Mouse (Mus musculus): ENCODE results near the gene Fam89b. TPM values are rescaled to one million over a fixed set of nuclear protein-coding genes. Genes with fewer than 3 reads are reported as not detected.

Fam89b gene
- polyA plus RNA-seq, 1 experiment from 2014 or later = 92.9 TPM

DNA sequence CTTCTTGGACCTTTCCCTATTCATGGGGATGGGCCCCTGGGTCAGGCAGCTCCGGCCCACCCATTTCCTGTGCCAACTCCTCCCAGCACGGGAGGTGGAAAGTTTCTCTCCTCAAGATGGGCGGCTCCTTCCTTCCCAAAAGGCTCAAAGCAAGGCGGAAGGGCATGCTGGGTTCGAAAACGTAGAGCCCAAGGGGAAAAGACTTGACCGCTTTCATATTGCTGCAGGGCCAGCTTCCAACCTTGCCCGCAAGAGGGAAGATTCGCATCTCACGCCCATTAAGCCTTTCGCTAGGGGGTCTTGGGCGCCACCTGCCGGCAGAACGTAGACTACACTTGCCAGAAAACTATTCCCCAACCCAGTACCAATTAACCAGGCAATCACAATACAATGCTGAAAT is 1.8 kb downstream of the Fam89b start:
- H3K27me3 ChIP-seq (ENCODE audit: control insufficient read depth, insufficient read depth, low read depth, low read length) = no peaks in the 10 kb centered on the region
- peak overlapping the region; percentile 87 for H3K4me3 ChIP-seq (ENCODE audit: low read length)
- H3K4me1 ChIP-seq (replicated peaks; ENCODE audit: control insufficient read depth, insufficient read depth, low read length) = peaks cover 55% of the 10 kb centered on the region
- H3K9ac ChIP-seq (ENCODE audit: low read length) = peak overlapping the region; percentile 96
- H3K4me2 ChIP-seq (ENCODE audit: low read depth, low read length) = peak overlapping the region; percentile 94
- no peaks in the 10 kb centered on the region for H3K9me3 ChIP-seq (ENCODE audit: control insufficient read depth, low read length)
- 2% methylated on average over 14 of the region's 14 CpGs for WGBS
- peak overlapping the region; percentile 66 for H3K27ac ChIP-seq (ENCODE audit: low read length)
- no peak; the same call in 1 of the 2 replicates for ATAC-seq (ENCODE audit: low read depth)
- 0 out of 2 replicates have a peak, but pooled peaks cover 2% of the 10 kb centered on the region for H3K36me3 ChIP-seq (ENCODE audit: control insufficient read depth, insufficient read depth, low read length)

DNA sequence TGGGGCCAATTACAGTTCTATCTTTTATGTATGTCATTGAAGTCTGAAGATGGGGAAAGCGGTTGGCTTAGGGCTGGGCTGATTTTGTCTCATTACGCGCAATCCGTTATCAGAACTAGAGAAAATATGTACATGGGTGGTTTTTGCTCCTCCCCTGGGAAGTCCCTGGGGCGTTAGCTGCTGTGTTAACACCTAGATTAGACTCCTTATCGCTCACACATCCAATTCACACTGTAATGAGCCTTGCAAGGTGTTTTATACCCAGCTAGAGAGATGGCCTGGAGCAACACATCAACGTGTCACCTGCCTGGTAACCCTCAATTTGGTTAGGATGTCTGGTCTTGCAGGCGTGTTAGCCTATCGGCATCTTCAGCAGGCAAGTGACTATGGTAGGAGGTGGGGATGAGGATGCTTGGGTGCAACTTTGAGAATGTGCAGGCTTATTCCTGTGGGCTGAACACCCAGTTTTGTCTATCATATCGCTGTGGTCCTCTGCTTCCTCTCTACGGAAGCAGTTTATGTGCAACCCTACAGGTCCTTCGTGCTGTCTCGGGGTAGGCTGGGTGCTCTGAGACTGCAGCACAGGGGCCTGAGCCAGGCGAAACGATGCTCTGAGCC is 2.4 kb downstream of the Fam89b start:
- no peak for ATAC-seq (ENCODE audit: low read depth)
- peaks cover 55% of the 10 kb centered on the region for H3K4me1 ChIP-seq (replicated peaks; ENCODE audit: control insufficient read depth, insufficient read depth, low read length)
- H3K4me3 ChIP-seq (ENCODE audit: low read length) = peak overlapping the region; percentile 87
- peak overlapping the region; percentile 57 for H3K9ac ChIP-seq (ENCODE audit: low read length)
- 0 out of 2 replicates have a peak, but pooled peaks cover 2% of the 10 kb centered on the region for H3K36me3 ChIP-seq (ENCODE audit: control insufficient read depth, insufficient read depth, low read length)
- no peaks in the 10 kb centered on the region for H3K9me3 ChIP-seq (ENCODE audit: control insufficient read depth, low read length)
- H3K4me2 ChIP-seq (ENCODE audit: low read depth, low read length) = peak overlapping the region; percentile 94
- 63% methylated on average over 15 of the region's 15 CpGs for WGBS
- H3K27me3 ChIP-seq (ENCODE audit: control insufficient read depth, insufficient read depth, low read depth, low read length) = no peaks in the 10 kb centered on the region
- H3K27ac ChIP-seq (ENCODE audit: low read length) = peak overlapping the region; percentile 66

DNA sequence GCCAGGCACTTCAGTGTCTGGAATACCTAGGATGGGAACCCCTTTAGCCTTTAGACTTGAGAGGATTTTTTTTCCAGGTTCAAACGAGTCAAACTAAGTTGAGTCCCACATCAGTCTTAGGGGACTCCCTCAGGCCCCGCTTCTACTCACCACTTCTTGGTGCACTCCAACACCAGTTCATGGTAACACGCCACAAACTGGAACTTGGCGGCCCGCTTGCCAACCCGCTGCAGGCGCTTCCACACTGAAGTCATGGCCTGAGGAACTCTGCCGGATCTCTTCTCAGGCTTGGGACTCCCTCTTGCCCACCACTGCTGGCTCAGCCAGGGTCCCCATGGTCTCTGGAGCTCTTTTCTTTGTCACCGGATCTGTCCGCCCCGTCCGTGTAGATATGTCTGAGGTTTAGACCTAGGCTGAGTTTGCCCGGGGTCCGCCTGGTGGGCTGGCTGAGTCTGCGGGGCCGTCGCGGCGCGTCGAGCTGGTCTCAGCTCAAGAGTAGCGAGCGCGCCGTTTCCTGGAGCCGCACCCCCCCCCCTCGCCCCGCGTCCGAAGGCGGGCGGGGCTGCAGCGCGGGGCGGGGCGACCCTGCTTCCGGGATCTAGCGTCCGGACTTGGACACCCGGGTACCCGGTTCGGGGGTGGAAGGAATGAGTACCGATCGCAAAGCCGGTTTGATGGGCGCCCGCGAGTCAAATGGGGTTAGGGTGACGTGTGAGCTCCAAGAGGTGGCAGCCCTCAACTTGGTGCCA is 3.5 kb downstream of the Fam89b start, which contains the start of gene Ehbp1l1:
Ehbp1l1 (minus strand) TSS at position 551 of the 749 bp plus-strand sequence.
- 7% methylated on average over 48 of the region's 49 CpGs for WGBS
- Histone ChIP-seq H3K4me2 (ENCODE audit: low read depth, low read length) (peak within 1 kb of the TSS; percentile 94), H3K9me3 (ENCODE audit: control insufficient read depth, low read length) (no peaks in the 10 kb centered on the region), H3K9ac (ENCODE audit: low read length) (peak within 1 kb of the TSS; percentile 79), H3K4me3 (ENCODE audit: low read length) (peak within 1 kb of the TSS; percentile 87), H3K4me1 (replicated peaks; ENCODE audit: control insufficient read depth, insufficient read depth, low read length) (peaks cover 53% of the 10 kb centered on the region), H3K27me3 (ENCODE audit: control insufficient read depth, insufficient read depth, low read depth, low read length) (no peaks in the 10 kb centered on the region), H3K27ac (ENCODE audit: low read length) (peak within 1 kb of the TSS; percentile 81), H3K36me3 (ENCODE audit: control insufficient read depth, insufficient read depth, low read length) (peaks cover 10% of the 10 kb centered on the region)
- ATAC-seq (ENCODE audit: low read depth) = peak; percentile 64; the same call in 1 of the 2 replicates

DNA sequence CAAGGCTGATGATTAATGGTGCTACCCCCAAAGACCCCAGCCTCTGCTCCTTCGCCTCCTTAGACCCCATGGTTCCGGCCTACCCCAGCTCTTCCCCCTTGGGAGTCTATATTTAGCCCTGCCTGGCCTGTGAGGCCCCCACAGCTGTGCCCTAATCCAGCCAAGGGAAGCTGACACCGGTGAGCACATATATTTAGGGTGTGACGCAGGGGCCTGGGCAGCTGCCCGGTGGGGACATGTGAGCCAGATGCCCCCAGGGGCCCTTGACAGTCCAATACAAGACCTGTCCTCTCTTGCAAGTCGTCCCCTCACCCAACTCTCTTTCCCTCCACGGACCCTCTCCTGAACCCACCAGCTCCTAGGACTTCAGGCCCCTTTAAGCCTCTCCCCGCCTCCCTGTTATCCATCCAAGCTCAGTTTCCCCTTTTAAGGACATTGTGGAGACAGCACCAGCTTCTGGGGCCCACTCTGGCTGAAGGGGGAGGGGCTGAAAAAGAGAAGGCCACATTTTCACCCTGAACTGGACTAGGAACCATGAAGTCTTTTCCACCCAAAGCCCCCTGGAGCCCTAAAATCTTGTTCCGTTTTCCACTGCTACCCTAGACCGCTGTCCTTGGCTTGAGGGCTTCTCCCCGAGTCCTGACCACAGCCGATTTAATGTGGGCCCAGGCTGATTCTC is 4.3 kb downstream of the Fam89b start:
- H3K27me3 ChIP-seq (ENCODE audit: control insufficient read depth, insufficient read depth, low read depth, low read length) = no peaks in the 10 kb centered on the region
- peaks cover 15% of the 10 kb centered on the region for H3K36me3 ChIP-seq (ENCODE audit: control insufficient read depth, insufficient read depth, low read length)
- 61% methylated on average over 12 of the region's 12 CpGs for WGBS
- peak; percentile 10 for ATAC-seq (ENCODE audit: low read depth)
- peaks cover 45% of the 10 kb centered on the region for H3K4me1 ChIP-seq (replicated peaks; ENCODE audit: control insufficient read depth, insufficient read depth, low read length)
- peak overlapping the region; percentile 63 for H3K4me2 ChIP-seq (ENCODE audit: low read depth, low read length)
- H3K9me3 ChIP-seq (ENCODE audit: control insufficient read depth, low read length) = no peaks in the 10 kb centered on the region
- H3K4me3 ChIP-seq (ENCODE audit: low read length) = peak overlapping the region; percentile 53
- peak overlapping the region; percentile 81 for H3K27ac ChIP-seq (ENCODE audit: low read length)
- H3K9ac ChIP-seq (ENCODE audit: low read length) = peak overlapping the region; percentile 79

DNA sequence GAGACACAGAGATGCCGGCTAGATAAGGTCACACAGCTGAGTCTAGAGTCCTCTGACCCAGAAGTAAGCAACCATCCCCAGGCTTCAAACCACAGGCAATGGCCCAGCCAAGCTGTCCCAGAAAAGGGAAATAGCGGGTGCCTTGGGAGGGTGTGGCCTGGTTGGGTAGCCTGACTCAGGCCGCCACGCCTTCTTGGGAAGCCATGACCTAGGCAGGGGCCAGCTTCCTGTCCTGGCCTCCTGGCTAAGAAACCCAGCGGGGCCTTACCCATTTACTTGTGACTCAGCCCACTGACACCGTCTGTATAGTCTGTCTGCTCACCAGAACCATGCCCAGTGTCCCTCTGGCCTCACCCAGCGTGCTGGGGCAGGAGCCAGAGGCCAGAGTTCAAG is 4.9 kb downstream of the Fam89b start:
- H3K4me1 ChIP-seq (replicated peaks; ENCODE audit: control insufficient read depth, insufficient read depth, low read length) = peaks cover 42% of the 10 kb centered on the region
- peak overlapping the region; percentile 81 for H3K27ac ChIP-seq (ENCODE audit: low read length)
- peak overlapping the region; percentile 53 for H3K4me3 ChIP-seq (ENCODE audit: low read length)
- no peaks in the 10 kb centered on the region for H3K9me3 ChIP-seq (ENCODE audit: control insufficient read depth, low read length)
- H3K9ac ChIP-seq (ENCODE audit: low read length) = peak overlapping the region; percentile 79
- no peaks in the 10 kb centered on the region for H3K27me3 ChIP-seq (ENCODE audit: control insufficient read depth, insufficient read depth, low read depth, low read length)
- peaks cover 18% of the 10 kb centered on the region for H3K36me3 ChIP-seq (ENCODE audit: control insufficient read depth, insufficient read depth, low read length)
- peak; percentile 5; the same call in 1 of the 2 replicates for ATAC-seq (ENCODE audit: low read depth)
- H3K4me2 ChIP-seq (ENCODE audit: low read depth, low read length) = peak overlapping the region; percentile 63
- WGBS = 68% methylated on average over 7 of the region's 7 CpGs

DNA sequence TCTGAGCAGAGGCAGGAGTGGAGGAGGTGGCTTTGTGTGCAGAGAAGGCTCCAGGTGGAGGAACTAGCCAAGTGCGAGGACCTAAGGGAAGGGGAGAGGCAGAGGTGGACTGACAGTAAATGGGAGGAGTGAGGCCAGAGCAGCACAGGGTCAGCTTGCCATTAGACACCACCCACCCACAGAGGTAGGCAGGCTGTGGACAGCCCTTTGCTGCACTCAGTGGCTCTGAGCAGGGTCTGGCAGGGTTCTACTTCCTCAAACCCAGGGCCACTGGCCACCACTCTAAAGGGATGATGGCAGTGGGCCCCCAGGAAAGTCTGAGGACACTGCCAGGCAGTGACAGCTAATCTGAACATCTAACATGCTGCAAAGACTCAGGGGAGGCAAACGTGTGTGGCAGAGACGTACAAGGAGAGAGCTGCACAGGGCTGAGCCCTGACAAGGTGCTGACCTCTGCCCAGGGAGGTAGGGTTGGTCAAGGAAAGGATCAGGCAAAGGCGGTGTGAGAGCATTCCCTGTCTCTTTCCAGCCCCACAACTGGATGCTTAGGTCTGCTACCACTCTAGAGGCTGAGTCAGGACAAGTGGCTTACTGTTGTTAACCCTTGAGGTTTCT is 5.4 kb downstream of the Fam89b start:
- Histone ChIP-seq H3K36me3 (ENCODE audit: control insufficient read depth, insufficient read depth, low read length) (peaks cover 18% of the 10 kb centered on the region), H3K27ac (ENCODE audit: low read length) (0 out of 2 replicates have a peak overlapping the region, but pooled peaks have one; percentile 81), H3K9me3 (ENCODE audit: control insufficient read depth, low read length) (no peaks in the 10 kb centered on the region), H3K27me3 (ENCODE audit: control insufficient read depth, insufficient read depth, low read depth, low read length) (no peaks in the 10 kb centered on the region), H3K4me3 (ENCODE audit: low read length) (peak overlapping the region; percentile 53), H3K4me1 (replicated peaks; ENCODE audit: control insufficient read depth, insufficient read depth, low read length) (peaks cover 41% of the 10 kb centered on the region), H3K4me2 (ENCODE audit: low read depth, low read length) (peak overlapping the region; percentile 63), H3K9ac (ENCODE audit: low read length) (peak overlapping the region; percentile 79)
- ATAC-seq (ENCODE audit: low read depth) = no peak
- 62% methylated on average over 4 of the region's 4 CpGs for WGBS

DNA sequence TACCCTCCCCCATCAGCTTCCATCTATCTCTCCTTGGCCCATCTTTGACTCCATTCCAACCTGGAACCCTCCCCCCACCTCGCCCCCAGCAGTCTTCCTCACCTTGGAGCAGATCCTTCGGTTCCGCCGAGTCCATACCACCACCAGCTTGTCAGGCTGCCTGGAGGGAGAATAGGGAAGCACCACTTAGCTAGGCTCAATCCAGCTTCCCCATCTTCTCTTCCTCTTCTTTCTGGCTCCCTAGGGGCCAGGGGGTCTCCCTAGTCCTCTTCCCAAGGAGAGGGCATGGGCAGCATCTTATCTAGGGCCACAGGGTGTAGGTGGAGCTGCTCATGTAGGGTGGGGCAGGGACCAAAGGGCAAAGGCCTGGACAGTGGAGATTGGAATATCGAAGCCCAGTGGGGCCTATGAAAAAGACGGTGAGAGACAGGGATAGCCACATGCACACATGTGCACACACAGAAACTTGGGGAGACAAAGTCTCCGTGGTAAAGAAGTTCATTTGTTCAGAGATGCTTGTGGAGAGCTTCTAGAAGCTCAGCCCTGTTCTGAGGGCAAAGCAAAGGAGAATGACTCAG is 6.5 kb downstream of the Fam89b start:
- Histone ChIP-seq H3K4me1 (replicated peaks; ENCODE audit: control insufficient read depth, insufficient read depth, low read length) (peaks cover 33% of the 10 kb centered on the region), H3K4me2 (ENCODE audit: low read depth, low read length) (no peak overlapping the region), H3K27ac (ENCODE audit: low read length) (no peak overlapping the region), H3K27me3 (ENCODE audit: control insufficient read depth, insufficient read depth, low read depth, low read length) (no peaks in the 10 kb centered on the region), H3K9me3 (ENCODE audit: control insufficient read depth, low read length) (no peaks in the 10 kb centered on the region), H3K36me3 (ENCODE audit: control insufficient read depth, insufficient read depth, low read length) (peaks cover 18% of the 10 kb centered on the region), H3K4me3 (ENCODE audit: low read length) (no peak overlapping the region), H3K9ac (ENCODE audit: low read length) (no peak overlapping the region)
- 85% methylated on average over 7 of the region's 7 CpGs for WGBS
- no peak for ATAC-seq (ENCODE audit: low read depth)

DNA sequence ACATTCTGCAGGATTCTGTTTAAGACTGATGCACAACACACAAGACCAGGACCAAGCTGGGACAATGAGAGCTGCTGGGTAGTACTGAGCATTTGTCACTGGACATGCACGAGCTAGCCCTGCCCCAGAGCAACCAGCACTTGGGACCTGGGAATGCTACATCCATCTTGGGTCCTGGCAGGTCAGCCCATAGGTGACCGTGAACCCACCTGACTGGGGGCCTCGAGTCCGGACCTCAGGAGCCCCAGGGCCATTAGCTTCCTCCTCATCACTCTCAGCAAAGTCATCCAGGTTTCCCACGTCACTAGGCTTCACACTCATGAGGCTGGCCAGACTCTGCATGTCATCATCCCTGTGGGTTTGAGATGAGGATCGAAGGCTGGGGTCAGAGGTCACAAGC is 8.2 kb downstream of the Fam89b start:
- peaks cover 18% of the 10 kb centered on the region for H3K36me3 ChIP-seq (ENCODE audit: control insufficient read depth, insufficient read depth, low read length)
- WGBS = 85% methylated on average over 6 of the region's 6 CpGs
- H3K4me1 ChIP-seq (replicated peaks; ENCODE audit: control insufficient read depth, insufficient read depth, low read length) = peaks cover 21% of the 10 kb centered on the region
- no peak overlapping the region for H3K4me3 ChIP-seq (ENCODE audit: low read length)
- no peaks in the 10 kb centered on the region for H3K9me3 ChIP-seq (ENCODE audit: control insufficient read depth, low read length)
- no peaks in the 10 kb centered on the region for H3K27me3 ChIP-seq (ENCODE audit: control insufficient read depth, insufficient read depth, low read depth, low read length)
- no peak overlapping the region for H3K9ac ChIP-seq (ENCODE audit: low read length)
- no peak overlapping the region for H3K27ac ChIP-seq (ENCODE audit: low read length)
- ATAC-seq (ENCODE audit: low read depth) = no peak
- H3K4me2 ChIP-seq (ENCODE audit: low read depth, low read length) = no peak overlapping the region
